Mouse (Mus musculus): ENCODE data around the gene Fst. TPM values are rescaled to one million over a fixed set of nuclear protein-coding genes. Genes with fewer than 3 reads are reported as not detected.

Gene Fst
- polyA plus RNA-seq, 1 experiment = 5.7 TPM

DNA sequence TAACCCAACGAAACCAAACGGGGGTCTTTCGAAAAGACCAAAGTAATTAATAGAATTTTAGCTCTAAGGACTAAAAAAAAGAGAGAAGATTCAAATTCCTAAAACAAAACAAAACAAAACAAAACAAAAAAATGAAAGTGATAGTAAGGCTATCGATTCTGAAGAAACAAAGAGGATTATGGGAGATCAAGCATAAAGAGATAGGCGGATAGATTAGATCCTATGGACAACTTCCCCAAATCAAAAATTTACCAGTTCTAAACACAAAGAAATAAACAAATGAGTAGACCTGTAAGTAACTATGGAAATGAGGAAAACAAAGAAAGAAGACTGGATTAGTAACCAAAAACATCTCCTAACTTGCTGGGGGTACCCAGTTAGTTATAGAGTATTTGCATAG lies 33.5 kb downstream of the Fst start:
- TF ChIP-seq POLR2A (IDR thresholded peaks at IDR 0.05; ENCODE audit: extremely low read depth, insufficient read depth, low read length) (no peak), CTCF (IDR thresholded peaks at IDR 0.05; ENCODE audit: extremely low read depth, insufficient read depth, low read length) (no peak)
- Histone ChIP-seq H3K4me3 (ENCODE audit: insufficient read depth, low read length) (no peak overlapping the region), H3K27ac (ENCODE audit: insufficient read depth, low read length) (no peak overlapping the region), H3K4me1 (ENCODE audit: control insufficient read depth, insufficient read depth, low read length) (no peaks in the 10 kb centered on the region)

DNA sequence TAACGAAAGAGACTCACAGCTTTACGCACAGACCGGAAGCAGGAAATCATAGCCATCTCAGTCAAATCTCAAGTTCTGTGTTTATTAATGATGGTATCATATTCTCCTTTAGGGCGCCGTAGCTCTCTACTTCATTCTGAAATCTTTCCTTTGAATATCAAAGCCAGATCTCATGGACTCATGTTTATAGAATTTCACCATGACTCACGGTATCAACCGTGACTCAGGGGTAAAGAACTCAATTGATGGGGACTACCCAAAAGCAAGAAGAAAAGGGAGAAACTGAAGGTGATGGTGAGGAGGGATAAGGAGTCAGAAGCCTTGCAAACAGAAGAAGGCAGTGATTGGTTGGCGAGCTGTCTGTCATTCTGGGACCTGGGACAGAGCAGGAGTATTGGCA lies 38.5 kb downstream of the Fst start:
- H3K4me3 ChIP-seq (ENCODE audit: insufficient read depth, low read length) = no peak overlapping the region
- H3K4me1 ChIP-seq (ENCODE audit: control insufficient read depth, insufficient read depth, low read length) = no peaks in the 10 kb centered on the region
- H3K27ac ChIP-seq (ENCODE audit: insufficient read depth, low read length) = no peak overlapping the region
- TF ChIP-seq CTCF (IDR thresholded peaks at IDR 0.05; ENCODE audit: extremely low read depth, insufficient read depth, low read length) = no peak
- TF ChIP-seq POLR2A (IDR thresholded peaks at IDR 0.05; ENCODE audit: extremely low read depth, insufficient read depth, low read length) = no peak

DNA sequence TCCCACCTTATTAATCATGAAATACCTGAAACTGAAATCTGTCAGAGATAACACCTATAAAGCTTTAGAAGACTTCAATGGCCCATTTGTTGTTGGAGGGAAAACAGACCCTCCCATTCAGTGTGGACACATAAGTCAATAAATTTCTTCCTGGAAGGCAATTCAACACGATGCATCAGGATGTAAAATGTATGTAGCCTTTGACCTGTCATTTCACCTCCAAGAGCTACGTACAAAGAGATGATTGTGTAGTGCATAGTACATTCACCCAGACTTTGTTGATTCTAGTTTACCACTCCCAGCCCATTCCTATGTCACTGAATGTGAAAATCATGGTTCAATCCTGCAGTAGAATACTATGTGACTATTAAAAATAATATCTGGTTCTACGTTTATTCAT lies 39.4 kb downstream of the Fst start:
- TF ChIP-seq CTCF (IDR thresholded peaks at IDR 0.05; ENCODE audit: extremely low read depth, insufficient read depth, low read length) = no peak
- TF ChIP-seq POLR2A (IDR thresholded peaks at IDR 0.05; ENCODE audit: extremely low read depth, insufficient read depth, low read length) = no peak
- Histone ChIP-seq H3K27ac (ENCODE audit: insufficient read depth, low read length) (no peak overlapping the region), H3K4me1 (ENCODE audit: control insufficient read depth, insufficient read depth, low read length) (no peaks in the 10 kb centered on the region), H3K4me3 (ENCODE audit: insufficient read depth, low read length) (no peak overlapping the region)

DNA sequence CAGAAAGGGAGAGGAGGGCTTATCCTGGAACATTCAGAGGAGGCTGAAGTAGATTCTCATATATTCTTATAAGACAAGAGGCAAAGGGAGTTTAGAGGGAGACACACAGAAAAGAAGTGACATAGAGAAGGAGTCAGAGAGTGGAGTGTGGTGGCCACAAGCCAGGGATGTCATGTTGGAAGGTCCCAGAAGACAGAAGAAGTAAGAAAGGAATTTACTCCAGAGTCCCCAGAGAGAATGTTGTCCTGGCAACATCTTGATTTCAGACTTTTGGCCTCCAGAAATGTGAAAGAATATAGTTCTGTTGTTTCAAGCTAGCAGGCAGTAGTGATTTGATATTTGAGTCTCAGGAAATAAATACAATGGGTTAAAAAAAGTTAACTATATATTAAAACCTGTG lies 46.4 kb downstream of the Fst start:
- no peak overlapping the region for H3K4me3 ChIP-seq (ENCODE audit: insufficient read depth, low read length)
- H3K4me1 ChIP-seq (ENCODE audit: control insufficient read depth, insufficient read depth, low read length) = no peaks in the 10 kb centered on the region
- no peak overlapping the region for H3K27ac ChIP-seq (ENCODE audit: insufficient read depth, low read length)
- TF ChIP-seq POLR2A (IDR thresholded peaks at IDR 0.05; ENCODE audit: extremely low read depth, insufficient read depth, low read length) (no peak), CTCF (IDR thresholded peaks at IDR 0.05; ENCODE audit: extremely low read depth, insufficient read depth, low read length) (no peak)

DNA sequence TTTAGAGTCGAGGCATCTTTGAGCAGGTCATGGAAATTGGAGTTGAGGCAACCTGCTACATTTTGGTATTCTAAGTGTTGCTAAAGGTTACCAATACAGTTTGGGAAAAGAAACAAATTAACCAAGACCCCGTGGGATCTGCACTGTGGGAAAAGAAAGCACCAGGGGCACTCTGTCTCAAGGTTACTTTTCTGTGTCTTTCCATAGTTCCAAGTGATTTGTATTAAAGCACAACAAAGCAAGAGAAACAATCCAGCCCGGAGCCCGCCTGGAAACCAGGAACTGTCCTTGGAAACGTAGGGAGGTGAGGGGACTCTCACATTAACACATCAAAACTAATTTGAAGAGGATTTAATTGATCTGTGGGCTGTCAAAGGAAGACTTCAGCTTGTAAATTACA lies 51.9 kb downstream of the Fst start:
- Histone ChIP-seq H3K4me3 (ENCODE audit: insufficient read depth, low read length) (no peak overlapping the region), H3K27ac (ENCODE audit: insufficient read depth, low read length) (no peak overlapping the region), H3K4me1 (ENCODE audit: control insufficient read depth, insufficient read depth, low read length) (no peaks in the 10 kb centered on the region)
- TF ChIP-seq POLR2A (IDR thresholded peaks at IDR 0.05; ENCODE audit: extremely low read depth, insufficient read depth, low read length) (no peak), CTCF (IDR thresholded peaks at IDR 0.05; ENCODE audit: extremely low read depth, insufficient read depth, low read length) (no peak)

DNA sequence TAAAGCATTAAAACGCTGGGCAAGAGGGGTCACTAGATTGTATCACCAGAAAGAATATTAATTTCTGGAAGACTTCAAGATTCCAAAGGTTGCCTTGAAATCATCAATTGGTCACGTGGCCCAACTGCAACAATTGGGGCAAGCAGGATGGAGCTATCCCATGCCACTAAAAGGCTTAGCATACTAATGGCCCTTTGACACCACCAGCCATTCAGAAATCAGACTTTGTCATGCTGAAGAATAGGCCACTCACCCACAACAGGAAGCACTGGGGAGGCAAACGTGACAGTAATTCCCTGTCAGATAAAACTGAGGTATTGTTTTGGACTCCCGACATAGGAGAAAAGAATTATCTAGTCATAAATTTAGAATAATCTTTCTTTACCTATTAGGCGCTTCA lies 52.3 kb downstream of the Fst start:
- Histone ChIP-seq H3K4me3 (ENCODE audit: insufficient read depth, low read length) (no peak overlapping the region), H3K27ac (ENCODE audit: insufficient read depth, low read length) (no peak overlapping the region), H3K4me1 (ENCODE audit: control insufficient read depth, insufficient read depth, low read length) (no peaks in the 10 kb centered on the region)
- no peak for TF ChIP-seq CTCF (IDR thresholded peaks at IDR 0.05; ENCODE audit: extremely low read depth, insufficient read depth, low read length)
- no peak for TF ChIP-seq POLR2A (IDR thresholded peaks at IDR 0.05; ENCODE audit: extremely low read depth, insufficient read depth, low read length)

DNA sequence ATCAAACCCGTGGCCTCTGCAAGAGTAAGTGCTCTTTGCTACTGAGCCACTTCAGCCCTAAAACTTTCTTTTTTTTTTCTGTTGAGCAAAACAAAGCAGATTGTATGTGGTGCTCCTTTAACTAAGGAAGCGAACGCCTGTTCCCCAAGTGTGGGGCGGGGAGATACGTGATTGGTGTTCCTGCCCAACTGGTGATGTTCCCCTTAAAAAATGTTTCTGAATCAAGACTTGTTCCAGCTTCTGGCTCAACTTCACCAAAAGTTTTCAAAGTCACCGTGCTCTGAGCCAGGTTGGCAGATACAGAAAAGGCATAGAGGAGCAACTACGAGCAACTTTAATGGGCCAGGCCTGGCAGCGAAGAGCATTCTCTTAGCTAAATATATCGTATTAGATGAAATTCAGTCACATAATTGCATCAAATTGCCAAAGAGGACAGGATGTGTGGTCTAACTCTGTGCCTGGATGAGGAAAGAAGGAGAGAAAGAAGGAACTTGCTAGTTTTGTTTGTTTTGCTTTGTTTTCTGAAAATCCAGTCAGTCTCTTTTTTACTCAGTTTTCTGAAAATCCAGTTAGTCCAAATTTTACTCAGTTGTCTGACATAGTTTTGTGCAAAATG lies 53.5 kb downstream of the Fst start:
- no peak overlapping the region for H3K27ac ChIP-seq (ENCODE audit: insufficient read depth, low read length)
- no peaks in the 10 kb centered on the region for H3K4me1 ChIP-seq (ENCODE audit: control insufficient read depth, insufficient read depth, low read length)
- H3K4me3 ChIP-seq (ENCODE audit: insufficient read depth, low read length) = no peak overlapping the region
- TF ChIP-seq CTCF (IDR thresholded peaks at IDR 0.05; ENCODE audit: extremely low read depth, insufficient read depth, low read length) (no peak), POLR2A (IDR thresholded peaks at IDR 0.05; ENCODE audit: extremely low read depth, insufficient read depth, low read length) (no peak)

Other genes starting within 250 kb of the Fst start
- 125 and 133 TPM in 2 replicates for gene Ndufs4, start 70.7 kb downstream of the Fst start, polyA plus RNA-seq (2012; rRNA removed)